Mouse (Mus musculus) liver, postnatal 0 days (tissue): ENCODE measurements at regions not wholly inside any gene's neighbourhood (a gene's known extent, or its start where the extent isn't known, plus 50 kb on each side); places are given as distances from the start of the nearest gene placed in this dataset.

ENCODE experiments used
- CTCF ChIP-seq: sonication (generic); IDR thresholded peaks from 2 replicates; pipeline ENCODE4 v1.5.1; 2016; ENCODE audit warnings: antibody characterized with exemption, low read depth
- EP300 ChIP-seq: IDR thresholded peaks from 2 replicates; pipeline ENCODE4 v1.6.1; 2016; ENCODE audit warnings: antibody characterized with exemption, low read depth, mild to moderate bottlenecking

GRCm38 (mm10) chr1:35899536-35899935, 168.7 kb upstream of the Hs6st1 start:
- TF ChIP-seq CTCF (no peak), EP300 (no peak)
